Comparison of ENCODE assay signal across 29 mouse cellular contexts in genomic region chr14:37313906-37314305, GRCm38 (mm10).
DNase-seq lines count a peak whose midpoint lies in the region; ATAC-seq lines count a peak whose summit lies in the region.
"Had no signal": no experiment of that assay in that cellular context is flagged by ENCODE, and none has a peak within 500 bp of the region (broad histone marks: within the 10 kb centered on the region; RNA-seq: fewer than 3 reads in every experiment).

No protein-coding gene starts in this region.

- H3K9me3 ChIP-seq in kidney, embryonic 15.5 days (replicated peaks): no peaks in the 10 kb centered on the region
- H3K9me3 ChIP-seq: forebrain, embryonic 10.5 days; forebrain, embryonic 13.5 days; G1E; heart, embryonic 12.5 days; heart, embryonic 15.5 days; hindbrain, embryonic 10.5 days; hindbrain, embryonic 13.5 days had no signal

- intact Hi-C loops in left cerebral cortex, postnatal 36 days (cut with DNase I): no loop called here

- DNase-seq in frontal cortex, adult 2 months (ENCODE audit: extremely low spot score in 1 of 2, low spot score in 1 of 2): peak; percentile 13 to 66
- no peak for DNase-seq in frontal cortex, postnatal 14 days (ENCODE audit: low spot score in 2 of 2)
- DNase-seq in left cerebral cortex, postnatal 36 days (ENCODE audit: low spot score in 2 of 2): peak; percentile 9 to 14
- no peak for DNase-seq in left cerebral cortex, adult 11 months (ENCODE audit: low spot score)
- DNase-seq in brain, adult 2 months (ENCODE audit: low read depth, low spot score): peak; percentile 83
- peak; percentile 55 for DNase-seq in telencephalon, adult 2 months (ENCODE audit: low read depth, low spot score)
- DNase-seq: adrenal gland, postnatal 10 days; adrenal gland, postnatal 36 days; B cell, adult 2 months; cerebellum, adult 11 months; cerebellum, adult 2 months; cerebellum, adult 9-11 months; cerebellum, postnatal 25 days; embryo, embryonic 11 days; gastrocnemius, postnatal 25 days; heart, adult 18-20 months; heart, postnatal 10 days; heart, postnatal 36 days had no signal

- no peaks in the 10 kb centered on the region for H3K36me3 ChIP-seq in kidney, embryonic 15.5 days
- H3K36me3 ChIP-seq: forebrain, embryonic 10.5 days; G1E; heart, embryonic 12.5 days; heart, embryonic 15.5 days; hindbrain, embryonic 10.5 days; hindbrain, embryonic 13.5 days had no signal

- no peak overlapping the region for H3K4me3 ChIP-seq in kidney, embryonic 15.5 days (replicated peaks)
- H3K4me3 ChIP-seq: forebrain, embryonic 10.5 days; forebrain, embryonic 13.5 days; heart, embryonic 12.5 days; heart, embryonic 15.5 days; hindbrain, embryonic 10.5 days; hindbrain, embryonic 13.5 days had no signal

- no peak overlapping the region for H3K27ac ChIP-seq in kidney, embryonic 15.5 days
- H3K27ac ChIP-seq: forebrain, embryonic 10.5 days; forebrain, embryonic 13.5 days; heart, embryonic 15.5 days; hindbrain, embryonic 10.5 days; hindbrain, embryonic 13.5 days had no signal

- no peak for ATAC-seq in kidney, embryonic 15.5 days (replicated peaks; ENCODE audit: low FRiP score)
- ATAC-seq: forebrain, embryonic 13.5 days; forebrain, embryonic 16.5 days; hindbrain, embryonic 16.5 days; Patski had no signal

- H3K9ac ChIP-seq in kidney, embryonic 15.5 days: no peak overlapping the region
- H3K9ac ChIP-seq: forebrain, embryonic 13.5 days; heart, embryonic 12.5 days; heart, embryonic 15.5 days; hindbrain, embryonic 13.5 days had no signal

- H3K4me1 ChIP-seq in kidney, embryonic 15.5 days: no peaks in the 10 kb centered on the region
- H3K4me1 ChIP-seq: forebrain, embryonic 10.5 days; forebrain, embryonic 13.5 days; heart, embryonic 12.5 days; heart, embryonic 15.5 days; hindbrain, embryonic 10.5 days; hindbrain, embryonic 13.5 days had no signal

- H3K4me2 ChIP-seq in kidney, embryonic 15.5 days: no peak overlapping the region
- H3K4me2 ChIP-seq: forebrain, embryonic 13.5 days; heart, embryonic 12.5 days; heart, embryonic 15.5 days; hindbrain, embryonic 13.5 days had no signal

- H3K27me3 ChIP-seq in kidney, embryonic 15.5 days: no peaks in the 10 kb centered on the region
- H3K27me3 ChIP-seq: forebrain, embryonic 13.5 days; heart, embryonic 12.5 days; heart, embryonic 15.5 days; hindbrain, embryonic 13.5 days; Patski had no signal

Comparison
In these comparisons a context has a peak if more than half of its experiments do, and no peak if none do; other contexts are left out.
1. DNase-seq: peak in frontal cortex, adult 2 months (2 of 2), left cerebral cortex, postnatal 36 days (2 of 2), brain, adult 2 months (single experiment) and telencephalon, adult 2 months (single experiment); none in frontal cortex, postnatal 14 days (0 of 2) and left cerebral cortex, adult 11 months (single experiment).